Mouse (Mus musculus): Measurements from ENCODE around the gene Ankrd11. TPM values are rescaled to one million over a fixed set of nuclear protein-coding genes. Genes with fewer than 3 reads are reported as not detected.

Ankrd11 gene
- polyA plus RNA-seq, 1 experiment from 2014 or later: 53.8 TPM

DNA sequence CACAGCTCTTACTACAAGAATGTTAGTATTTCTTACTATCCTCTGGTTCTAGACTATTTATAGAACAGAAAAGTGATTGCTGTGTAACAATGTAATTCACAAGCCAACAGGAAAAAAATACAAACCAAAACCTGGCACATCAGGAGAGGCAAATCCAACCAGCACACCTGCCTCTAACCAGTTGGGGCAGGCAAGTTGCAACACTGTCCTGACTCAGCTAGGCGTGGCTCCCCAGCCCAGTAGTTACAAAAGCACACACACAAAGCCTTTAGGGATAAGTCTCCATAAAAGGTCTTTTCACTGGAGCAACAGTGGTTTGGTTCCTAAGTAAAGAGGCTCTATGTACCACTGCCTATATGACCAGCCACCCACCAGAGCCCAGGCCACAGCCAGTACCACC lies 20.8 kb downstream of the Ankrd11 start:
- ATAC-seq (replicated peaks; ENCODE audit: low FRiP score) (no peak), DNase-seq (ENCODE audit: low spot score) (no peak)
- Histone ChIP-seq H3K9me3 (ENCODE audit: control insufficient read depth, low read length) (no peaks in the 10 kb centered on the region), H3K4me1 (replicated peaks; ENCODE audit: control insufficient read depth, insufficient read depth, low read length) (peaks cover 22% of the 10 kb centered on the region), H3K9ac (ENCODE audit: low read depth, low read length) (no peak overlapping the region), H3K4me2 (no peak overlapping the region), H3K36me3 (ENCODE audit: control insufficient read depth, insufficient read depth, low read length) (no peaks in the 10 kb centered on the region; the same call in none of the 2 replicates), H3K4me3 (ENCODE audit: low read depth, low read length) (no peak overlapping the region), H3K27ac (ENCODE audit: low read depth, low read length) (no peak overlapping the region), H3K27me3 (replicated peaks; ENCODE audit: control insufficient read depth, insufficient read depth, low read length) (no peaks in the 10 kb centered on the region)
- WGBS: 69% methylated on average over 1 of the region's 1 CpGs

DNA sequence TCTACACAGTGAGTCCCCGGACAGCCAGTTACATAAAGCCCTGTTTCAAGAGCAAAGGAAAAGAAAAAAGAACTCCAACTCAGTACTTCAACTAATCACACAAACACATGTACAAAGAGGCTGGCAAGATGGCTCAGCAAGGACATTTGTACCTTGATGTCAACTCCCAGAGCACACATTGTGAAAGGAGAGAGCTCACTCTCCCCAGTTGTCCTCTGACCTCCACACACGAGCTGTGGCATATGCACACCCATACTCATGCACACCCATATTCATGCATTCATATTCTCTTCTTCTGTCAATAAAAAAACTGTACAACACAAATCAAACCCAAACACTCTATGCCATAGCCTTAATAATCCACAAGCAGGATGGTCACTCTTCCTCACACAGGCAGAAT lies 21.2 kb downstream of the Ankrd11 start:
- Histone ChIP-seq H3K4me2 (no peak overlapping the region), H3K4me3 (ENCODE audit: low read depth, low read length) (no peak overlapping the region), H3K9ac (ENCODE audit: low read depth, low read length) (no peak overlapping the region), H3K27me3 (replicated peaks; ENCODE audit: control insufficient read depth, insufficient read depth, low read length) (no peaks in the 10 kb centered on the region), H3K36me3 (ENCODE audit: control insufficient read depth, insufficient read depth, low read length) (peaks cover 3% of the 10 kb centered on the region), H3K27ac (ENCODE audit: low read depth, low read length) (no peak overlapping the region), H3K9me3 (ENCODE audit: control insufficient read depth, low read length) (no peaks in the 10 kb centered on the region), H3K4me1 (replicated peaks; ENCODE audit: control insufficient read depth, insufficient read depth, low read length) (peaks cover 23% of the 10 kb centered on the region)
- ATAC-seq (replicated peaks; ENCODE audit: low FRiP score) (no peak), DNase-seq (ENCODE audit: low spot score) (no peak)
- 79% methylated on average over 2 of the region's 2 CpGs for WGBS

DNA sequence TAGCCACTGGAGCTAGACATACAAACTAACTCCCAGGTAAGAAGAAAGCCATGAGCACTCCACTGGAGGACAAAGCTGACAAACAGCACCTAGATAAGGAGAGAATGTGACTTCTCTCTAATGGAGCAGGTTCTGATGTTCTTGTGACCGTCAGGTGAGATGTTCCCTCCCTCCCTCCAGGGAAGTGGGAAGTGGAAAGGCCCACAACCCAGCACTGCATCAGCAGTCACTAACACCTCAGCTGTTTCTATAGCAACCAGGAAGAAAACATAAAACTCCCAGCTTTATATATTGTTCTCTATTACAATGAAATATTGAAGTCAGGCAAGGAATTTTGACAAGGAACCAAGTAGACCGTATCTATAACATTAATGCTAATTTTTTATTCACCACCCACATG lies 22.0 kb downstream of the Ankrd11 start:
- H3K9me3 ChIP-seq (ENCODE audit: control insufficient read depth, low read length): no peaks in the 10 kb centered on the region
- WGBS: 68% methylated on average over 2 of the region's 2 CpGs
- DNase-seq (ENCODE audit: low spot score) (no peak), ATAC-seq (replicated peaks; ENCODE audit: low FRiP score) (no peak)
- no peak overlapping the region for H3K4me2 ChIP-seq
- no peak overlapping the region for H3K9ac ChIP-seq (ENCODE audit: low read depth, low read length)
- peaks cover 25% of the 10 kb centered on the region for H3K4me1 ChIP-seq (replicated peaks; ENCODE audit: control insufficient read depth, insufficient read depth, low read length)
- no peak overlapping the region for H3K4me3 ChIP-seq (ENCODE audit: low read depth, low read length)
- H3K36me3 ChIP-seq (ENCODE audit: control insufficient read depth, insufficient read depth, low read length): peaks cover 7% of the 10 kb centered on the region
- H3K27ac ChIP-seq (ENCODE audit: low read depth, low read length): no peak overlapping the region
- no peaks in the 10 kb centered on the region for H3K27me3 ChIP-seq (replicated peaks; ENCODE audit: control insufficient read depth, insufficient read depth, low read length)

DNA sequence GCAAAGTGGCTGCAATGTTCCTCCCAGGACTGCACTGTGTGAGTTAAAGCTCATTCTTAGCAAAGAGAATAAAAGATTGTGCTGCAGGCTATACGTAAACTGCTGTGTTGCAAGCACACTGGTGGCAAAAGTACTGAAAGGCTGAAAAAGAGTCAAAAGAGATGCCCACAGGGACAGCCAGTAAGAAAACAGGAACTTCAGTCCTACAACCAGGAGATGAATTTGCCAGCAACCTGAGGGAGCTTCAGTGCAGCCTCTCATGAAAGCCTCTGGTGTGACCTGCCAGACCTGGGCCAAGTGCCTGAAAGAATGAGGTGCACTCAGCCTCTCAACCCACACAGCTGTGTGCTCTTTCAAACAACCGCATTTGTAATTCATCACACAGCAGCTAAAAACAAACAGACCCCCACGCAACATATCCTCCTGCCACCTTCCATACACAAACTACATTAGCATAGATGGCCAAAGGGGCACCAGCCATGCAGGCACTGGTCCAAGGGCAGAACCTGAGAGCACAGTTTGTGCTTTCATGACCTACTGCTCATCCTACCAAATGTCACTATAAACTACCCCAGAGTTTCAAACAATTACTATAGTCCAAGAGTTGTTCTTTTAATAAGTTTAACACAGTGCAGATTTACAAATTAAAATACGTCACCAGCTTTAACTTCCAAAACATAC lies 23.5 kb downstream of the Ankrd11 start:
- ATAC-seq (replicated peaks; ENCODE audit: low FRiP score) (no peak), DNase-seq (ENCODE audit: low spot score) (no peak)
- Histone ChIP-seq H3K4me3 (ENCODE audit: low read depth, low read length) (no peak overlapping the region), H3K4me1 (replicated peaks; ENCODE audit: control insufficient read depth, insufficient read depth, low read length) (peaks cover 28% of the 10 kb centered on the region), H3K27me3 (replicated peaks; ENCODE audit: control insufficient read depth, insufficient read depth, low read length) (no peaks in the 10 kb centered on the region), H3K36me3 (ENCODE audit: control insufficient read depth, insufficient read depth, low read length) (peaks cover 7% of the 10 kb centered on the region), H3K27ac (ENCODE audit: low read depth, low read length) (no peak overlapping the region), H3K9ac (ENCODE audit: low read depth, low read length) (no peak overlapping the region), H3K9me3 (ENCODE audit: control insufficient read depth, low read length) (no peaks in the 10 kb centered on the region), H3K4me2 (no peak overlapping the region)
- WGBS: 84% methylated on average over 4 of the region's 4 CpGs

DNA sequence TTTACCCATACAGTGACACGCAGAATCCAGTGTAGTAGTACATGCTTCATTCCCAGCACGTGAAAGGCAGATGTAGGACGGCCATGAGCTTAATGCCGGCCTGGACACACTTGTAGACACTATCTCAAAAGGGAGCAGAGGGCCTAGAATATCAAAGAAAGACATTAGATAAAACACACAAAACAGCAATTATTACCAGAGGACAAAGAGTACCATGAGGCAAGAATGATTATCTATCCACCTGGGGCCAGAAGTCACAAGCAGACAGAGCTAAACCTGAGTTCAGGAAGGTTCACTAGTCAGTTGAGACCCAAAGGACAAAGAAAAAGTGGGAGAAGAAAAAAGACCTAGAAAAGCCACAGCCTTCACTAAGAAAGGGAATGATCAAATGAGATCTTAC lies 24.9 kb downstream of the Ankrd11 start:
- no peak overlapping the region for H3K27ac ChIP-seq (ENCODE audit: low read depth, low read length)
- no peaks in the 10 kb centered on the region for H3K27me3 ChIP-seq (replicated peaks; ENCODE audit: control insufficient read depth, insufficient read depth, low read length)
- H3K4me3 ChIP-seq (ENCODE audit: low read depth, low read length): no peak overlapping the region
- H3K4me2 ChIP-seq: no peak overlapping the region
- WGBS: 92% methylated on average over 4 of the region's 4 CpGs
- no peak for ATAC-seq (replicated peaks; ENCODE audit: low FRiP score)
- H3K36me3 ChIP-seq (ENCODE audit: control insufficient read depth, insufficient read depth, low read length): peaks cover 10% of the 10 kb centered on the region; the same call in 1 of the 2 replicates
- peaks cover 28% of the 10 kb centered on the region for H3K4me1 ChIP-seq (replicated peaks; ENCODE audit: control insufficient read depth, insufficient read depth, low read length)
- DNase-seq (ENCODE audit: low spot score): no peak
- H3K9me3 ChIP-seq (ENCODE audit: control insufficient read depth, low read length): no peaks in the 10 kb centered on the region
- H3K9ac ChIP-seq (ENCODE audit: low read depth, low read length): no peak overlapping the region

DNA sequence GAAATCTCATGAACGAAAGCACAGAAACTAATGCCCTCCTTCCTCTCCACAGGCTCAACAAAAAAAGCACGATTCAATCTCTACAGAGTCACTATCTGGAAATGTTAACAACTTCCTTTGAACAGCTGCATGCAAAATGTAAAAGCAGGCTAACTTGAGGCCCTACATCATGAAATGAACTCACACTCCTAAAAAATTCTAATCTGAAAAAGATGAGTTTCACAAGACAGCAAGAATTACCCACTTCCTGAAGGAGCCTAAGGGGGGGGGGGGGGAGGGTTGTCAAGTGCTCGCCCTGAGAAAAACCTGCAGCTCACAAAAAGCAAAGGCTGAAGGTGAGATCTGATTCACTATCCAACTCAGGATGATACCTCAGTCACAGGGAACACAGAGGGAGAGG lies 27.0 kb downstream of the Ankrd11 start:
- peaks cover 28% of the 10 kb centered on the region for H3K4me1 ChIP-seq (replicated peaks; ENCODE audit: control insufficient read depth, insufficient read depth, low read length)
- ATAC-seq (replicated peaks; ENCODE audit: low FRiP score): no peak
- DNase-seq (ENCODE audit: low spot score): no peak
- no peak overlapping the region for H3K4me2 ChIP-seq
- H3K27me3 ChIP-seq (replicated peaks; ENCODE audit: control insufficient read depth, insufficient read depth, low read length): no peaks in the 10 kb centered on the region
- H3K4me3 ChIP-seq (ENCODE audit: low read depth, low read length): no peak overlapping the region
- no peak overlapping the region for H3K9ac ChIP-seq (ENCODE audit: low read depth, low read length)
- no peaks in the 10 kb centered on the region for H3K9me3 ChIP-seq (ENCODE audit: control insufficient read depth, low read length)
- peaks cover 10% of the 10 kb centered on the region; the same call in 1 of the 2 replicates for H3K36me3 ChIP-seq (ENCODE audit: control insufficient read depth, insufficient read depth, low read length)
- WGBS: 60% methylated on average over 3 of the region's 3 CpGs
- no peak overlapping the region for H3K27ac ChIP-seq (ENCODE audit: low read depth, low read length)

DNA sequence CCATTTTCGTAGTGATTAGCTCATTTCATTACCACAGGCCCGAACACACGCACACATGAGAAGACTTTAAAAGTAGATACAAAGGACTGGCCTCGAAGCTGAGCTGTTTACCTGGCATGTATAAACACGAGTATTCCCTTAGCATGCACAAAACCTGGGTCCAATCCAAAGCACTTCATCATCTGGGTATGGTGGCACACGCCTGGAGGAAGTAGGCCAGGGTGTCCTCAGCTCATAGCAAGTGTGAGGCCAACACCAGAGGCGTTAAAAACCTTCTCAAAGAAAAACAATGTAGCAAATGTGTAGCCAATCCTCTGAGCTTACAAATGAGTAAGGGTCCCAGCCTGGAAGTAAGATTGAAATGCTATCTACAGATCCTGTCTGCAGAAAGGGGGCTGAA lies 27.6 kb downstream of the Ankrd11 start:
- peaks cover 31% of the 10 kb centered on the region for H3K4me1 ChIP-seq (replicated peaks; ENCODE audit: control insufficient read depth, insufficient read depth, low read length)
- no peaks in the 10 kb centered on the region for H3K9me3 ChIP-seq (ENCODE audit: control insufficient read depth, low read length)
- no peaks in the 10 kb centered on the region for H3K27me3 ChIP-seq (replicated peaks; ENCODE audit: control insufficient read depth, insufficient read depth, low read length)
- no peak overlapping the region for H3K4me3 ChIP-seq (ENCODE audit: low read depth, low read length)
- WGBS: 88% methylated on average over 7 of the region's 7 CpGs
- H3K36me3 ChIP-seq (ENCODE audit: control insufficient read depth, insufficient read depth, low read length): peaks cover 10% of the 10 kb centered on the region; the same call in 1 of the 2 replicates
- H3K27ac ChIP-seq (ENCODE audit: low read depth, low read length): no peak overlapping the region
- ATAC-seq (replicated peaks; ENCODE audit: low FRiP score): no peak
- H3K4me2 ChIP-seq: no peak overlapping the region
- no peak for DNase-seq (ENCODE audit: low spot score)
- H3K9ac ChIP-seq (ENCODE audit: low read depth, low read length): no peak overlapping the region

DNA sequence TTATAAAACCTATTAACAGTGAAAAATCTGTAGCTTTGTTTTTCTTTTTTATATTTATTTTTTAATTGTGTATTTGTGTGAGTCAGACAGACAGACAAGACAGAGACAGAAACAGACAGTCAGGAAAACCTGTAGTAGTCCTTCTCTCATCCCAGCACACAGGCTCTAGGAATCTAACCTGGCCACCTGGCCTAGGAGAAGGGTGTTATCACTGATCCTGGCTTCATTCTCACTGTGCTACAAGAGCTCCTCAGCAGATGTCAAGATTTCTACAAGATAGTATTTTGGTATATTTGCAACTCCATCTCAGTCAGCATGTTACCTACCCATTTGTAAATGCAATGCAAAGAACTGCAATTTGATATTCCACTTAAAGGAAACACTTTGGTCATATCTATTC lies 30.8 kb downstream of the Ankrd11 start:
- H3K4me1 ChIP-seq (replicated peaks; ENCODE audit: control insufficient read depth, insufficient read depth, low read length): peaks cover 27% of the 10 kb centered on the region
- DNase-seq (ENCODE audit: low spot score): no peak

DNA sequence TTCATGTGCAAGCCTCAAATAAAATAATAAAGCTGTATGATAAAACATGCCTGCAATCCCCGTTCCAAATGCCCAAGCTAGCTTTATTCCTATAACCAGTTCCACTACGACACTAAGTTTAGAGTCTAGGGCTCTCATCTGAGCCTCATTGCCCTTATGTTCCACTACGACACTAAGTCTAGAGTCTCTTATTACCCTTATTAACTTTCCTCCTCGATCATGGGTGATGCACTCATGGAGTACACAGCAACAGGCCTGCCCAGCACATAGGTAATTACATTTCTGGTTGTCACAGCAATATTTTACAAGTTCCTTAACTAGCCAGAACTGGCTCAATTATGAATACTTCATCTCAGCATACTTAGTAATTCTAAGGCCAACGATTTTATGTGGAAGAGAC lies 36.3 kb downstream of the Ankrd11 start:
- WGBS: 81% methylated on average over 5 of the region's 5 CpGs
- no peaks in the 10 kb centered on the region for H3K36me3 ChIP-seq (ENCODE audit: control insufficient read depth, insufficient read depth, low read length)
- ATAC-seq (replicated peaks; ENCODE audit: low FRiP score) (no peak), DNase-seq (ENCODE audit: low spot score) (no peak)
- H3K4me3 ChIP-seq (ENCODE audit: low read depth, low read length): no peak overlapping the region
- no peaks in the 10 kb centered on the region for H3K27me3 ChIP-seq (replicated peaks; ENCODE audit: control insufficient read depth, insufficient read depth, low read length)
- H3K4me1 ChIP-seq (replicated peaks; ENCODE audit: control insufficient read depth, insufficient read depth, low read length): peaks cover 22% of the 10 kb centered on the region
- no peak overlapping the region for H3K4me2 ChIP-seq
- no peak overlapping the region for H3K9ac ChIP-seq (ENCODE audit: low read depth, low read length)
- no peak overlapping the region for H3K27ac ChIP-seq (ENCODE audit: low read depth, low read length)
- no peaks in the 10 kb centered on the region for H3K9me3 ChIP-seq (ENCODE audit: control insufficient read depth, low read length)

More for the DNA sequence above, 30.8 kb downstream of the Ankrd11 start:
- Histone ChIP-seq H3K4me3 (ENCODE audit: low read depth, low read length) (no peak overlapping the region), H3K9ac (ENCODE audit: low read depth, low read length) (no peak overlapping the region), H3K27ac (ENCODE audit: low read depth, low read length) (no peak overlapping the region), H3K9me3 (ENCODE audit: control insufficient read depth, low read length) (no peaks in the 10 kb centered on the region), H3K27me3 (replicated peaks; ENCODE audit: control insufficient read depth, insufficient read depth, low read length) (no peaks in the 10 kb centered on the region), H3K36me3 (ENCODE audit: control insufficient read depth, insufficient read depth, low read length) (peaks cover 10% of the 10 kb centered on the region; the same call in 1 of the 2 replicates), H3K4me2 (no peak overlapping the region)
- no peak for ATAC-seq (replicated peaks; ENCODE audit: low FRiP score)
